Mouse (Mus musculus): ENCODE measurements around the gene Sirt1. TPM values are rescaled to one million over a fixed set of nuclear protein-coding genes. Genes with fewer than 3 reads are reported as not detected.
"Not testable (repeated sequence)": the region's sequence is repeated elsewhere in the genome, so short reads cannot be mapped to it uniquely, and the experiment has no call there.

The Sirt1 gene
- total RNA-seq, 2 experiments from 2014 or later = 12.9 to 13.9 TPM

DNA sequence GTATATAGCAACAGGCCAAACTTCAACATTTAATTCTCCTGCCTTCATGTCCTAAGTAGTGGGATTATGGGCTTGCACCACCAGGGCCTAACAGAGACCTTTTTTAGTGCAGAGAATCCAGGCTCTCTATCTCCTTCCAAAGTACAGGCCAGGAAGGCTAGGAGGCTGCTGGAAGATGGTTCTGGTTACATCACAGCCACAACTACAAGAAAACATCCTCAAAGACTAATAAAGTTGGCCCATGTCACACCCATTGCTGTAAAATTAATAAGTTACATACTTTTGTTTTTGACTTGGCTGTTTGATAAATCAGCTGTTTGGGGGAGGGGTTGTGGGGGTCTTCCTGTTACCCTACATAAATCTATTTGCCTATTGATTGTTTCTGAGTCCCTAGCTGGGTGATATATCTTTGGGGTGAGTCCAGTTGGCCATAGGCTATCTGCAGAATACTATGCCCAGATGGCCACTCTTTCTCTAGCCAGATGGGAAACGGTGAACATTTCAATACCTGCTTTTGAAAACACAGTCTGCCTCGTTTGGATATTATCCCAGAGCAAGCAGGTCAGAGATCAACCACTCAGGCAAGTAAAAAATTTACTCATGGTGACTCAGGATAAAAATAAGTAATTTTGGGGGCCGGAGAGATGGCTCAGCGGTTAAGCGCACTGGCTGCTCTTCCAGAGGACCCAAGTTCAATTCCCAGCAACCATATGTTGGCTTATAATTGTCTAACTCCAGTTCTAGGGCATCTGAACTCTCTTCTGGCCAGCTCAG lies 21.4 kb upstream of the Sirt1 start:
- no peak for DNase-seq
- intact Hi-C loops (cut with DNase I) = no loop called here

DNA sequence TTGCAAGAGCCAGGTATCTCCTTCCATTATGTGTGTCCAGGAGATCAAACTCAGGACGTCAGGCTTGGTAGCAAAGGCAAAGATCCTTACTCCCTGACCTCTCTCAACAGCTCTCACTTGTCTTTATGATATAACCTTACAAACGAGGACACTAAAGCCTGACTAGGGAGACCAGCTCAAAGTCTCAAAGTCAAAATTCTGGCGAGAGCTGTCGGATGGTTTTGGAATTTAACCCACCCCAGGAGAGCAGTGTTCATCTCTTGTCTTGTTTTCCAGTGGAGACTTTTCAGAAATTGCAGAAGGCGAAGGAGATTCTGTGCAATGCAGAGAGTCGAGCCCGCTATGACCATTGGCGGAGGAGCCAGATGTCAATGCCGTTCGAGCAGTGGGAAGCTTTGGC lies 15.5 kb upstream of the Sirt1 start:
- intact Hi-C loops (cut with DNase I) = no loop called here
- no peak for DNase-seq

DNA sequence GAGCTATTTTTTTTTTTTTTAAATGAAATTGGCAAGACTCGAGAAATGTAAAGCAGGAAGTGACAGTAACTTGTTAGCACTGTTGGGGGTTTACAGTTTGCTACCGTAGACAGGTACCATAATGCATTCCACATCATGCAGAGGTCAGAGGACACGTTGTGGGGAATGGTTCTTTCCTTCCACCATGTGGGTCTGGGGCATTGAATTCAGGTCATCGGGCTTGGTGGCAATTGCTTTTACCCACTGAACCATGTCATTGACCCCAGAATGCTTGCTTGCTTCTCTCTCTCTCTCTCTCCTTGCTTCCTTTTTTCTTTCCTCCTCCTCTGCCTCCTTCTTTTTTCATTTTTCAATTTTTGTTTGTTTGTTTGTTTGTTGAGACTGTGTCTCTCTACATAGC lies 7.4 kb upstream of the Sirt1 start:
- DNase-seq = no peak
- intact Hi-C loops (cut with DNase I) = no loop called here

DNA sequence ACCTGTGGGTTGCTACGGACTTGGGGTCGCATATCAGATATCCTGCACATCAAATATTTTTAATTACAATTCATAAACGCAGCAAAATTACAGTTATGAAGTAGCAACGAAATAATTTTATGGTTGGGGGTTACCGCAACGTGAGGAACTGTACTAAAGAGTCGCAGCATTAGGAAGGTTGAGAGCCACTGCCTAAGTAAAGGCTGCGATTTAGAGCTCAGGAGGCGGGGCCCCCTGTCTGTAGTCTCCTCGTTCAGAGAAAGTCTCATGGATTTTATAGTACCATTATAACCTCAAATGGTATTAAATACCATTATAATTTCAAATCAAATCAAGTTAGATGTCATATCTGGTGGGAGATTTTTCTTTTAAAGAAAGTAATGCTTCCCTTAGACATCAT lies 5.5 kb upstream of the Sirt1 start:
- DNase-seq = no peak
- intact Hi-C loops (cut with DNase I) = no loop called here

DNA sequence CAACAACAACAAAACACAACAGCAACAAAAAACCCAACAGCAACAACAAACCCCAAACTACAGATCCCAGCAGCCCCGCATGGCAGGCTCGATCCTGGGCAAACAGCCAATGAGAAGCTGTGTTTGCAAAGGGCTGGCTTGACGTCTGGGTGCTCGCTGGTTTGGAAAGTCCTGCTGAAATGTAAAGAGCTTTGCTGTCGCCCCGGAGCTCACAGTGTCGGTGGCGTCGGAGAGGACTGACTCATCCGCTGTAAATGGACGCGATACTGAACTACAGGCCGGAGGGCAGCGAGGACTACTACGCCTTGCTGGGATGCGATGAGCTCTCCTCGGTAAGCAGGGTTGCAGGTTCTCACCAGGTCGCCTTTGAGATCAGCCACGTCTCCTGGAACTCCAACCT lies 4.9 kb upstream of the Sirt1 start:
- intact Hi-C loops (cut with DNase I) = no loop called here
- DNase-seq = peak; percentile 75 to 81

DNA sequence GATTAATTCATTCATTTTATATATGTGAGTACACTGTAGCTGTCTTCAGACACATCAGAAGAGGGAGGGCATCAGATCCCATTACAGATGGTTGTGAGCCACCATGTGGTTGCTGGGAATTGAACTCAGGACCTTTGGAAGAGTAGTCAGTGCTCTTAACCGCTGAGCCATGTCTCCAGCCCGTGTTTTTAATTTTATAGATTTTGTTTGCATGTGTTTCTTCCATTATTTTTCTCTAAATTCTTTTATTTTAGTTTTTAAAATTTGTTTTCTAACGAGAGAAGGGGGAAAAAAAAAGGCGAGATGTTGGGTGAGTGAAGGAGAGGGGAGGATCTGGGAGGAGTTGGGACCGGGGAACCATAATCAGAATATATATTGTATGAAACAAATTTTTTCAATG lies 4.4 kb upstream of the Sirt1 start:
- intact Hi-C loops (cut with DNase I); DNase-seq: not testable (repeated sequence)

DNA sequence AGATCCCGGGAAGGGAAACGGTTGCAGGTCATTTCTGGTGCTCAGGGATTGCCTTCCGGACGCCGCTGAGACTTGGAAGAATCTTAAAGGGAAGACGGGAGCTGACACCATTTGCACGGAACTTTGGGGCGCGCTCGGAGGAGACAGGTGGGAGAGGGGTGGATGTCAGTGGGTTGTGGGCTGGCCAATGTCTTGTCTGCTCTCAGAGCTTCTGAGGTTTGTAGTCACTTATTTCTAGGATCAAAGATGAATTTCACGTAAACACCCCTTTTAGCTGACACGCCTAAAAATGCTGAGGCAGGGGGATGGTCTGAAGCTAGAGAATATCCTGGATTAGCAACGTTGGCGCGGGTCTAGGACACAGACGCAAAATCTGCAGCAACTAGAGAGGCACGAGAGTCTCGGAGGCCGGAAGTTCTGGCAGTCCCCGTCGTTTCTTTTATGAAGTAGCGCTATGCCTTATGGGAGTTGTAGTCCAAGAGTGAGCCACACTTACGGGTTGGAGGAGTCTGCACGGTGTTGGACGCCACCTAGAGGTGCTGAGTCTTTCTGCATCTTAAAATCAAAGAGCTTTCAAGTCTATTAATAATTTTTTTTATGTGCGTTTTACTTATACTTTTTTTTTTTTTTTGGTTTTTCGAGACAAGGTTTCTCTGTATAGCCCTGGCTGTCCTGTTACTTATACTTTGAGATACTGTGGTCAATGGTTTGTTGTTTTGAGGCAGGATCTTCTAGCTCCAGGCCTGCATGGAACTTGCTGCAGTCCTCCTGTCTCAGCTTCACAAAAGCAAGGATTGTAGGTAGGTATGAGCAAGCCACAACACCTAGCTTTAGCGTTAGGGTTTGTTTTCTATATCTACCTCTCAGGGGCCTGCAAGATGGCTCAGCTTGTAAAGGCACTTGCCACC lies 1.1 kb upstream of the Sirt1 start, which contains the start of gene Dnajc12:
Gene Dnajc12 (plus strand): TSS at position 72 of the 908 bp plus-strand sequence.
- intact Hi-C loops (cut with DNase I) = no loop called here
- peak; percentile 75 to 83 for DNase-seq

DNA sequence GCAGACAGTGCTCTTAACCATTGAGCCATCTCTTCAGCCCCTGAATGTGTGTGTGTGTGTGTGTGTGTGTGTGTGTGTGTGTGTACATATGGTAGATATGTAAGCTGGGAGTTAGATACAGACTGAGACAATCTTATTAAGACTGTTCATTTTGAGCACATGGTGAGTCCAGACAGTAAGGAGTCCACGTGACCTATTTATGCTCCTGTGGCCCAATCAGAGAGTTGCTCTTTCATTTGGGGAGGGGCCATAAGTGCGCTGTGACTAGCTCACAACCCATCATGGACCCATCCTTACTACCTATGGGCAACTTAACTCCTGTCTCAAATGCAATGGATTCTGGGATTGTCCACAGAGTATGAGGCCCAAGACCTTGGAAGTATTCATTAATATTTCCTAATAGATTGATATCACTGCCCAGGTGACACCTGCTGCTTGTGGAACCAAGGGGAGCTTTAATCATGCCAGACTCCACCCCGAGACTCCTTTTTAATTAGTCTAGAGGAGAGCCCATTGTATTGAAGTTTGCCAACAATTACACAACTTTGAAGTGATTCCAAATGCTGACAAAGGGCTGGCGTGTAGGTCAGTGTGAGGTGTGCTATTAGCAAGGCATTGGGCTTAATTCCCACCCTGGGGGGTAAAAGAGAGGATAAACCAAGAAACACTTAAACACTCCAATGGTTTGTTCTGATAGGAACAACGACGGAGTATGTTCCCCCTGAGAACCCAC lies 2.4 kb downstream of the Sirt1 start:
- no peak for DNase-seq
- intact Hi-C loops (cut with DNase I) = loop anchor here (5.0 kb wide), 1 partner anchor 42 kb away; no protein-coding TSS in a partner anchor

DNA sequence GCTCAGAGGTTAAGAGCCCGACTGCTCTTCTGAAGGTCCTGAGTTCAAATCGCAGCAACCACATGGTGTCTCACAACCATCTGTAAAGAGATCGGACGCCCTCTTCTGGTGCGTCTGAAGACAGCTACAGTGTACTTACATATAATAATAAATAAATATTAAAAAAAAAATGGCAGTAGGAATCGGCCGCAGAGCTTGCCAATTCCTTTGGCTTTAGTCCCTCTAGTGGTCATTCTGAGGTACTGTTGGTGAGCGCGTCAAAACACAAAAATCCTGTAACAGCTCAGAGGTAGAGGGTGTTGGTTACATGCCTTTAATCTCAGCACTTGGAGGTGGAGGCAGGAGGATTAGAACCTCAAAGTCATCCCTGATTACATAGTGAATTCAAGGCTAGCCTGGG lies 4.0 kb downstream of the Sirt1 start:
- peak; percentile 44 to 69 for DNase-seq
- intact Hi-C loops (cut with DNase I) = loop anchor here (1.0 to 5.0 kb wide), 3 partner anchors 40 to 225 kb away; no protein-coding TSS in a partner anchor

DNA sequence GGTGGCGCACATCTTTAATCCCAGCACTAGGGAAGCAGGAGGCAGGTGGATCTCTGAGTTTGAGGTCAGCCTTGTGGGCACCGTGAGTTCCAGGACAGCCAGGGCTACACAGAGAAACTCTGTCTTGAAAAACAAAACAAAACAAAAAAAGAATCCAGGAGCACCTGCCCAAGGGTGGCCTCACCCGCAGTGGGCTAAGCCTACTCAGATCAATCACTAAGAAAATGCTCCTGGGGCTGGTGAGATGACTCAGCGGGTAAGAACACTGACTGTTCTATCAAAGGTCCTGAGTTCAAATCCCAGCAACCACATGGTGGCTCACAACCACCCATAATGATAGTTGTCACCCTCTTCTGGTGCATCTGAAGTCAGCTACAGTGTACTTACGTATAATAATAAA lies 5.2 kb downstream of the Sirt1 start:
- no peak for DNase-seq
- intact Hi-C loops (cut with DNase I) = loop anchor here (2.0 to 5.0 kb wide), 2 partner anchors 39 to 68 kb away; no protein-coding TSS in a partner anchor

DNA sequence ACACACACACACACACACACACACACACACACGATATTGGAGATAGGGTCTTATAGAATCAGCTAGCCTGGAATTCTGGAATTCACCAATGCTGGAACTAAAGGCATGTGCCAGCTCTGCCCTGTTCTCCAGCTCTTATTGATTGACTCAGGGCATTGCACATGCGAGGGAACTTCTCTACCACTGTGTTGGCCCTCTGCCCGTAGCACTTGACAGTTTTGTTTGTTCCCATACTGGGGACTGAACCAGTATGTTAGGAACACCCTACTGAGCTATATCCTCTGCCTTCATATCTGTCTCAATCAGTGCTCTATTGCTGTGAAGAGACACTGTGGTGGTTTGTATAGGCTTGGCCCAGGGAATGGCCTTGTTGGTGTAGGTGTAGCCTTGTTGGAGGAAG lies 13.5 kb downstream of the Sirt1 start:
- intact Hi-C loops (cut with DNase I) = no loop called here
- no peak for DNase-seq

DNA sequence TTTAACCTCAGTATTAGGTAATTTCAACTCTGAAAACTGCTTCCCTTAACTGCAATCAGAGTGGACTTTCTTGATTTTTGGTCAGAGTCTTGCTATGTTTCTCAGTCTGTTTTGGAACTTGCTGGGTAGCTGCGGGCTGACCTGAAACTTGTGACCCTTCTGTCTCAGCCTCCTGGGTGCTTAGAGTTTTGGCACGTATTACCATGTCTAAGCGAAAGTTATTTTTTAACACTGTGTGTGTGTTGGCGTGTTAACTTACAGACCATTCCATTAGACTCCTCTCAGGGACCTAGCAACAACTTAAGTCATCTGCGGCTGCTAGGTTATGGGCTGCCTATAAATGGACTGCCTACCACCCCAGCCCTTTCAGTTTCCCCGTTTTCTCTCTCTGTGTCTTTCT lies 14.1 kb downstream of the Sirt1 start:
- DNase-seq = no peak
- intact Hi-C loops (cut with DNase I) = no loop called here

DNA sequence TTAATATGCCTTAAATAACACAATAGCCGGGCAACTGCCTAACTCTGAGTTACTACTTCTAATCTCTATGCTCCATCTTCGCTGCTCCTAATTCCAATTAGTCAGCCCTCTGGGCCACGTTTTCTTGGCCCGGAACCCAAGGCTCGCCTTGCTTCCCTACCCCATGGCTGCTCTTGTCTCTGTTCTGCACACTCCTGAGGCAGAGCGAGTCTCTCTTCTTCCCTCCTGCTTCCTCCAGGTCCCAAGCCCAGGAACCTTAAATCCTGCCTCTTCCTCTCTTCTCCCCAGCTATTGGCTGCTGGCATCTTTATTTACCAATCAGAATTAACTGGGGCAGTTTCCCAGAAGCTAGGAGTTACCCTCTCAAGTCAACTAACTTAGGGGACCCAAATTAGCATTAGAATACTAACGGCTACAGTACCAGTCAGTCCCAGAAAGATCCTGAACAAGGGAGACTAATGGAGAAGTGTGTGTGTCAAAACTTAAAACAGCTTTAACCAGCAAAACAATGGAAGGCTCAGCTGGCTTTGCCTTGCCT lies 15.5 kb downstream of the Sirt1 start:
- DNase-seq = no peak
- intact Hi-C loops (cut with DNase I) = no loop called here

DNA sequence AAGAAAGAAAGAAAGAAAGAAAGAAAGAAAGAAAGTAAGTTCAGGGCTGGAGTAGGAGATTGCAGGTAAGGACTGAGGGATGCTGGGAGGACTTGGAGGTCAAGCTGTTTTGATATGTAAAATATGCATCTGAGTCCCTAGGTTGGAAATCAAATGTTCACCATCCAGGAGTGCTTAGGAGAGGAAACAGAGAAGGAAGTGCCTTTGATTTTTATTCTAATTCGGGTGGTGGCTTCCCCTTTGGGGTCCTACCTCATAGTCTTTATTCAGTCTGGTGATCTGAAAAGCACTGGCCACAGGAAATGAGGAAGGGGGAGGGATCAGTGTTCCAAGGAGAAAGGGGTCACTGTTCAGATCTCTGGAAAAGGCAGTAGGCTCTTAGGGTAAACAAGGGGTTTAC lies 21.0 kb downstream of the Sirt1 start:
- intact Hi-C loops (cut with DNase I) = no loop called here
- no peak for DNase-seq

DNA sequence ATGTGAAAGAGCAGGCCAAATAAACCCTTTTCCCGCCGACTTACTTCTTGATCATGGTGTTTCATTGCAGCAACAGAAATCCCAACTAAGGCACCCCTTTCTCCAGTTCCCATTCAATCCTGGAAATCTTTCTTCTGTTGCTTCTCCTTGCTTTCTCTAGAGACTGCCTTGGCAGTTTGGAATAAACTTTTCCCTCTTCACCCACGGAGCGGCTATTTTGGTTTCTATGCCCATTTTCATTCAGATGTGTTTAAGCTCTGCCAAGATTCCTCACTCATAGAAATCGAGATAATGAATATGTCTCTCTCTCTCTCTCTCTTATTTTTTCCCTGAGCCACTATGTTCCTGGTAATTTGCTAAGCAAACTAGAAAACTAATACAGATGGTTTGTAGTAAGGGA lies 29.4 kb downstream of the Sirt1 start:
- intact Hi-C loops (cut with DNase I) = no loop called here
- DNase-seq = no peak

DNA sequence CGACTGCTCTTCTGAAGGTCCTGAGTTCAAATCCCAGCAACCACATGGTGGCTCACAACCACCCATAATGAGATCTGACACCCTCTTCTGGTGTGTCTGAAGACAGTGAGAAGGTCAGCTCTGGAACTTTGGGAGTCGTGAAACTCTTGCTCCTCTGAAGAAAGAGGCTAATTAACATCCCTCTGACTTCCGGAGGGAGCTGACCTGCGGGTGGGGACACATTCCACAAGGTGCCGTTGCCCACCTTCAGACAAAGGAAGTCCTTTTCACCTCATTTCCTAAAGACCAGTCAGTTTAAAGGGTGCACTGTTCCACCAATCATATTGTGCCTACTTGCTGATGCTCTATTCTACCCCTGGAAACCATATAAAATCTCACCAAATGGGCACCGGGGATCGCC lies 30.4 kb downstream of the Sirt1 start:
- DNase-seq; intact Hi-C loops (cut with DNase I): not testable (repeated sequence)

DNA sequence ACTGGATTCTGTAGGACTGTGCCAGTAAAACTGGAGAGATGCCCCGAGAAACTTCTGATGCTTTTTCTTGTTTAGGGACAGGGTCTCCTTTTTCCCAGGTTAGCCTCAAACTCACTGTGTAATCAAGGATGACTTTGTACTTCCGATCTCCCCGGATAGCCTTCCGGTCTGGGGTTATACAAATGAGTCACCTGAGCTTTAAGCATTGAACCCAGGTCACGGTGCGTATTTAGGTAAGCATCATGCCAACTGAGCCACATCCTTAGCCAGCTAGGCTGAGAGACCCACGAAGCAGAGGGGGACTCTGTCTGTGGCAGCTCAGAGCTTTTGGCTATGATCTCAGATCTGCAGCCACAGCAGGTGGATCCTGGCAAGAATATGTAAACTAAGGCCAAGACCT lies 30.8 kb downstream of the Sirt1 start:
- DNase-seq = no peak
- intact Hi-C loops (cut with DNase I) = no loop called here

DNA sequence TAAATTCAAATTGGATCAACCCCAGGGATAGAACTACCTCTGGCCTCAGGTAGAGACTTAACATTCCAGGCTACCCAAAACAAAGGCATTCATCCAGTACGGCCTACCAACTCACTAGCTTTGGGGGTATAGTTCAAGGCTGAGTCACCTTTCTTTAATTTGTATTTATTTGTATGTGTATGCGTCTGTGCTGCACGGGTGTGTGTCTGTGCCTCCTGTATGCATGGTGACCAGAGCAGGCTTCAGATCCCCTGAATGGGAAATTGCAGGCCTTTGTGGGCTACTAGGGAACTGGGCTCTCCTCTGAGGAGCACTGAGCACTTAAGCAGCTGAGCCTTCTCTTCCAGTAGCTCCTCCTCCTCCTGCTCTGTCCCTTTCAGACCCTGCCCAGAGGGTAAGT lies 33.2 kb downstream of the Sirt1 start:
- DNase-seq = no peak
- intact Hi-C loops (cut with DNase I) = no loop called here

DNA sequence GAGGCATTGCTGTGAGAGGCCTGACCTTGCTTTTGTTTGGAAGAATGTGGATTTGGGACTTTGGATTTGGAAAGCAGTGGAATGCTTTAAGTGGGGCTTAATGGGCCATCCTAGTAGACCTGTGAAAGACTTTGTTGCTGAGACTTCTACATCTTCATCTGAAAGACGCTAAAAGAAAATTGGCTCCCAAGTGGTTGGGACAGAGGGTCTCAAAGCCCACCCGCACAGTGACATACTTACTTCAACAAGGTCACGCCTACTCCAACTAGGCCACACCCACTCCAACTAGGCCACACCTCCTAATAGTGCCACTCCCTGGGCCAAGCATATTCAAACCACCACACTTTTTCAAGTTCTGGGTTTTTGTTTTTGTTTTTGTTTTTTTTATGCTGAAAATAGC lies 36.8 kb downstream of the Sirt1 start:
- no peak for DNase-seq
- intact Hi-C loops (cut with DNase I) = no loop called here

DNA sequence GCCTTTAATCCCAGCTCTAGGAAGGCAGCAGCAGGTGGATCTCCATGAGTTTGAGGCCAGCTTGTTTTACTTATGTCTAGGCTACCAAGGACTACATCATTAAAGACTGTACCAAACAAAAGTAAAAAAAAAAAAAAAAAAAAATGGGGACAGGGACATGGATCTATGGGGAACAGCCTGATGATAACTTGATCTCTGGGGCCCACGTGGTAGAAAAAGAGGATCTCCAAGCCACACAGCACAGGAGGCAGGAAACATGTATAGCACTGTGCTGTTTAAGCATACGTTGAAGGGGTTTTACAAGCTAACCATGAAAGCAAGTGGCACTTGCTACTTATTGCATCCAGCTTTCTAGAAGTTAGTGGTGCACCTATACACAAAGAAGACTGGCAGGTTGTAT lies 40.2 kb downstream of the Sirt1 start:
- intact Hi-C loops (cut with DNase I) = no loop called here
- no peak for DNase-seq
